Mouse (Mus musculus) embryonic facial prominence, embryonic 14.5 days (tissue): ENCODE data around the gene Nle1. TPM values are rescaled to one million over a fixed set of nuclear protein-coding genes. Genes with fewer than 3 reads are reported as not detected.

Source experiments
- ATAC-seq: fragments of 200-750 bp; cut with Nextera tagmentation; 2 replicates; pipeline ENCODE4 v1.8.0; 2017; ENCODE audit warnings: low read depth, moderate number of reproducible peaks, moderate TSS enrichment
- DNase-seq: peaks from one replicate; pipeline ENCODE4 v3.0.0-alpha.2; 2015; ENCODE audit warnings: low spot score
- H3K27ac ChIP-seq: fragments of 300-500 bp; sonication (generic); replicated peaks from 2 replicates; pipeline ENCODE4 v1.5.1; 2014; ENCODE audit warnings: low read depth, mild to moderate bottlenecking, low read length, moderate library complexity
- H3K27me3 ChIP-seq: fragments of 300-500 bp; sonication (generic); replicated peaks from 2 replicates; pipeline ENCODE4 v1.6.1; 2014; ENCODE audit warnings: low read length; ENCODE audit not compliant: control insufficient read depth, insufficient read depth
- H3K36me3 ChIP-seq: fragments of 300-500 bp; sonication (generic); 2 replicates; pipeline ENCODE4 v1.6.1; 2014; ENCODE audit warnings: low read length, mixed read lengths; ENCODE audit not compliant: control insufficient read depth, insufficient read depth
- H3K4me1 ChIP-seq: fragments of 300-500 bp; sonication (generic); 2 replicates; pipeline ENCODE4 v1.6.1; 2014; ENCODE audit warnings: antibody characterized with exemption, low read length; ENCODE audit not compliant: control insufficient read depth, insufficient read depth
- H3K4me2 ChIP-seq: fragments of 300-500 bp; sonication (generic); 2 replicates; pipeline ENCODE4 v1.6.1; 2014; ENCODE audit warnings: low read depth, mild to moderate bottlenecking, low read length, moderate library complexity, mixed read lengths
- H3K4me3 ChIP-seq: fragments of 300-500 bp; sonication (generic); 2 replicates; pipeline ENCODE4 v1.5.1; 2014; ENCODE audit warnings: low read depth, mild to moderate bottlenecking, low read length
- H3K9ac ChIP-seq: fragments of 300-500 bp; sonication (generic); 2 replicates; pipeline ENCODE4 v1.6.1; 2014; ENCODE audit warnings: low read depth, mild to moderate bottlenecking, low read length, moderate library complexity, mixed read lengths
- H3K9me3 ChIP-seq: fragments of 300-500 bp; sonication (generic); 2 replicates; pipeline ENCODE4 v1.6.1; 2016; ENCODE audit warnings: low read length; ENCODE audit not compliant: control insufficient read depth
- WGBS: fragments of 180-500 bp; shearing (Covaris S2); extraction: QIAGEN DNeasy Blood & Tissue Kit; methylation state at CpG from one replicate; pipeline ENCODE4 v1.1.7; 2014; 5-methylcytosine and 5-hydroxymethylcytosine counted together
- polyA plus RNA-seq: library from polyadenylated mRNA; unstranded; fragments of >200 nt; fragmentation: Nextera tagmentation; extraction: Ambion mirVana; gene quantifications from 2 replicates; pipeline ENCODE4 v1.2.1, GENCODE M21; 2014

Nle1 gene
- polyA plus RNA-seq, 1 experiment from 2014 or later, result 24.3 TPM

DNA sequence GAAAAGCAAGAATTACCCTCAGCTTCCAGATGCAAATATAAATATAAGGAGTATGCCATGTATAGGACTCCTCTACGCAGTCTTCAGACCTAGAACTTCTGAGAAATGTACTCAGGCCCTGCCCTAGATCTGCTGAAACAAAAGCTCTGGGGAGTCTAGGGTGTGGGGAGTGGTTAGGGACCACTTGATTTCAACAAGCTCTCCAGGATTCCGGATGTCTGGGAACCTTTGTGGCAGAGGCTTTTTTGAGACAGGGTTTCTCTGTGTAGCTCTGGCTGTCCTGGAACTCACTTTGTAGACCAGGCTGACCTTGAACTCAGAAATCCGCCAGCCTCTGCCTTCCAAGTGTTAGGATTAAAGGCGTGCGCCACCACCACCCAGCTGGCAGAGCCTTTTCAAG is 2.4 kb downstream of the Nle1 start:
- Histone ChIP-seq H3K9ac (no peak overlapping the region), H3K27ac (no peak overlapping the region), H3K36me3 (peaks cover 60% of the 10 kb centered on the region), H3K4me3 (no peak overlapping the region), H3K4me1 (0 out of 2 replicates have a peak, but pooled peaks cover 5% of the 10 kb centered on the region), H3K27me3 (no peaks in the 10 kb centered on the region), H3K9me3 (no peaks in the 10 kb centered on the region), H3K4me2 (no peak overlapping the region)
- WGBS, result 90% methylated on average over 5 of the region's 5 CpGs
- no peak for ATAC-seq
- DNase-seq, result no peak

DNA sequence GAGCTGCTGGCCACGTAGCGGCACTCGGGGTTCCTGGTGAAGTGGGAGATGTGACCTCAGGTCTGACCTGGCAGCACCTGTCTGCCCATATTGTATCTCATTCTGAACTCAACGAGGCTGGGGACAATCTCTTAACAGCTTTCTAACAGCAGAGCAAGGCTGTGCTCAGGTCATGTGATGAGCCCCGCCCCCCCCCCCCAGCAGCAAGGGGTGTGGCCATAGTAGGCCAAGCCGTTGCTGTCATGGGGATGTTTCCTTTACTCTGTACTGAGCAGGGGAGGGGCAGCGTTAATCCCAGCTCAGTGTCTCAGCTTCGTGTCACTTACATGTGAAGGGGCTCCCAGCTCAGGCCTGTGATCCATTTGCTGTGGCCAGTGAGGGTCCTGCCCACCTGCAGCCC is 3.3 kb downstream of the Nle1 start:
- no peaks in the 10 kb centered on the region for H3K9me3 ChIP-seq
- 54% methylated on average over 8 of the region's 8 CpGs for WGBS
- H3K27me3 ChIP-seq, result no peaks in the 10 kb centered on the region
- H3K36me3 ChIP-seq, result peaks cover 69% of the 10 kb centered on the region
- H3K4me2 ChIP-seq, result no peak overlapping the region
- no peak overlapping the region for H3K9ac ChIP-seq
- ATAC-seq (no peak), DNase-seq (no peak)
- H3K4me3 ChIP-seq, result no peak overlapping the region
- H3K27ac ChIP-seq, result no peak overlapping the region
- H3K4me1 ChIP-seq, result 0 out of 2 replicates have a peak, but pooled peaks cover 5% of the 10 kb centered on the region

DNA sequence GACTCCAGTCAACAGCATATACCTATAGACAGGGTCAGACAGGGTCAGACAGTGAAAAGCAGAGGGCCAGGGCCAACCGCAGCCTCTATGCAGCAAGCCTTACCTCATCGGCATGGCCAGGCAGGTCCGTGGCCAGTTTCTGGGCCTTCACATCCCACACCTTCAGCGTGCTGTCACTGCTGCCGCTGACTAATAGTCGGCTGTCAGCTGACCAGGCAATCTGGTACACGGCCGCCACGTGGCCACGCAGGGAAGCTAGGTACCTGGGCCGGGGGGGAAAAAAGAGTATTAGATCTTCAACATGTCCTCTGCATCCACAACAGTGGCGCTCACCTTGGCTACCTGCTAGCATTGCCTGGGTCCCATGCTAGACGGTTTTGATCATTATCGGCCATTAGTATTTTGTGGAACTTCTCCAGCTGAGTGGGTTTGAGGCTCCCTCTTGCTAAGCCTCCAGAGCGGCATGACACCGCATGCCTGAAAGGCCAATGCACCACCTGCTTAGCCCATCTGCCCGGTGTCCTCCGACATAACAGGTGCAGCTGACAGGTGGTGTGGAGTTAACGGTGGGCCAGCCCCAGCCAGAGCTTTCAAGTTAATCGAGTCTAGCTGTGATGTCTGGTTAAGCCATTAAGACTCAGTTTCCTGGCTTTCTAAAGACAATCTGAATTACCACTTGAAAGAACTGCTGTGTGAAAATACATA is 6.5 kb downstream of the Nle1 start:
- H3K4me1 ChIP-seq, result no peaks in the 10 kb centered on the region
- H3K27me3 ChIP-seq, result no peaks in the 10 kb centered on the region
- ATAC-seq (no peak), DNase-seq (peak; percentile 11)
- no peak overlapping the region for H3K9ac ChIP-seq
- no peaks in the 10 kb centered on the region for H3K9me3 ChIP-seq
- no peak overlapping the region for H3K27ac ChIP-seq
- H3K36me3 ChIP-seq, result peaks cover 76% of the 10 kb centered on the region
- WGBS, result 89% methylated on average over 20 of the region's 20 CpGs
- no peak overlapping the region for H3K4me2 ChIP-seq
- no peak overlapping the region for H3K4me3 ChIP-seq

DNA sequence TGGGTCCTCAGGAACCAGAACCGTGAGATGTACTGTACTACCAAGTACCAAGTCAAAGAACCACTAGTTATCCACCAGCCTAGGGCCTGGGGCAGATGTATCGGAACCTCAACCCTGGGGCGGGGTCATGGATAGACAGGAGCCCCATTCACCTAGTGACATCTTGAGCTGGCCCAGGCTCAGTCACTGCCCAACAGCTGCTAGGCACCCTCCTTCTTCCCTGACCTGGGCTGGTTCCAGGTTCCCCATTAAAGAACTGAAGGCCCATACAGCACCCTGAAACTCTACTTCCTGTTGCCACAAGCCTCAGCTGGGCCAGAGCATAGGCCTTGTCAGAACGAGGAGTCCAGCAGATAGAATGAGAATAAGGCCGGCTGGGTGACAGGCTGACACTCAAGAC is 8.5 kb downstream of the Nle1 start:
- H3K36me3 ChIP-seq, result peaks cover 56% of the 10 kb centered on the region
- DNase-seq, result no peak
- H3K4me3 ChIP-seq, result no peak overlapping the region
- H3K9me3 ChIP-seq, result no peaks in the 10 kb centered on the region
- no peak overlapping the region for H3K27ac ChIP-seq
- 91% methylated on average over 5 of the region's 5 CpGs for WGBS
- no peaks in the 10 kb centered on the region for H3K27me3 ChIP-seq
- no peaks in the 10 kb centered on the region for H3K4me1 ChIP-seq
- ATAC-seq, result no peak
- no peak overlapping the region for H3K4me2 ChIP-seq
- H3K9ac ChIP-seq, result no peak overlapping the region

DNA sequence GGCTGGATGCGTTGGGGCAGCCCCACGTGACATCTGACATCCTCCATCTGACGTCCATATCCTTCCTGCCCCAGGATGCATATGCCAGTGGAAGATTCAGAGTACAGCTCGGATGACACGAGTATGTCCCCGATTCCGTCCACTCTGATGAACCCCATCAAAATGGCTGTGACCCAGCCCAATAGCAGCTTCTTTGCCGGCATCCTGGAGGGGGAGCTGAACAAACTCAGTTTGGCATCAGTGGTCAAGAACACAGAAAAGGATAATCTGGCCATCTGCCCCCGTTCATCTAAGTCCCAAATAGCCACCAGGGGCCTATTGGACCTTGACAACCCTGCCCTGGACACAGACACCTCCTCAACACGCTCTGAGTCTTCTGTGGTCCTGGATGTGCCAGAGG is 10.7 kb downstream of the Nle1 start:
- no peak overlapping the region for H3K9ac ChIP-seq
- no peaks in the 10 kb centered on the region for H3K9me3 ChIP-seq
- H3K4me2 ChIP-seq, result no peak overlapping the region
- H3K27ac ChIP-seq, result no peak overlapping the region
- ATAC-seq (no peak), DNase-seq (no peak)
- H3K4me1 ChIP-seq, result no peaks in the 10 kb centered on the region
- no peak overlapping the region for H3K4me3 ChIP-seq
- 81% methylated on average over 10 of the region's 10 CpGs for WGBS
- no peaks in the 10 kb centered on the region for H3K27me3 ChIP-seq
- H3K36me3 ChIP-seq, result peaks cover 33% of the 10 kb centered on the region

DNA sequence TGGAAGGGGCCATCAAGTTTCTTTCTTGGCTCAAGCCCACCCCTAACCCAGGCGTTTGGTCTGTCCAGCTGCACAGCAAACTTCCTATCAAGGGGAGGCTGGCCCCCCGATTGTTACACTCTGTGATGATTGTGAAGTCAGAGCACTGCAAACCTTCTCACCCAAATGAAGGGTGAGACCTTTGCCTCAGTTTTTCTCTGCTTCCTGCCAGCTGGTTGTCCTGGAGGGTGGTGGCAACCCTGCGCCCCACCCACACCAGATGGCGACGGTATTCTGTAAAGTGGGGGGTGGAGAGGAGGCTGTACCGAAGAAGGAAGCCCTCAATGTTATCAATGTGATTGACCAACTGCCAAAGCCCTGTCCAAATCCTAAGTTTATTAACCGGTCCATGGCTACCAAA is 16.3 kb downstream of the Nle1 start, which contains the start of gene Fndc8:
TSS of gene Fndc8 (plus strand) at position 189 of the 400 bp plus-strand sequence.
- 60% methylated on average over 7 of the region's 7 CpGs for WGBS
- Histone ChIP-seq H3K9me3 (no peaks in the 10 kb centered on the region), H3K4me2 (no peak within 1 kb of the TSS), H3K9ac (no peak within 1 kb of the TSS; the same call in 1 of the 2 replicates), H3K27ac (no peak within 1 kb of the TSS), H3K4me1 (0 out of 2 replicates have a peak, but pooled peaks cover 16% of the 10 kb centered on the region), H3K4me3 (no peak within 1 kb of the TSS), H3K27me3 (no peaks in the 10 kb centered on the region), H3K36me3 (no peaks in the 10 kb centered on the region)
- ATAC-seq (no peak), DNase-seq (no peak)

DNA sequence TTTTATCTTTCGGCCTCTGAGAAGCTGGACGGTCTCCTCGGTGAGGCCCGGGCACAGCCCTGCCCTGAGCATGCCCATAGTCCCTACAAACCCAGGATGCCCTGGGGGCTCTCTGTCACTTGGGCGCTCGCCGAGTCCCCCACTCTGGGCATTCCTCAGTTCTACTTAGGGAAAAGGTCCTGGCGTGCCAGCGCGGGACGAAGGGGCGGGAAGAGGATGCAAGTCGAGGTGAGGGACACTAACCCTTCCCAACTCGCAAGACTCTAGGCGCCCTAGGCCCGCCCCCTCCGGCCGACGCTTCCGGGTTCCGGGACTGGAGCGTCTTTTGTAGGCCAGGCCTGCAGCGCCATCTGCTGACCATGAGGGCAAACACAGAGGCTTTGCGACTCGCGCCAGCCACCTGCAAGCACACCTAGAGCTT is 17.9 kb downstream of the Nle1 start, which contains the start of gene Rad51d:
TSS of gene Rad51d (minus strand) at position 273 of the 421 bp plus-strand sequence.
- WGBS, result 0% methylated on average over 25 of the region's 26 CpGs
- DNase-seq (peak; percentile 96), ATAC-seq (peak; percentile 91)
- peak within 1 kb of the TSS; percentile 66 for H3K4me3 ChIP-seq
- H3K4me1 ChIP-seq, result 0 out of 2 replicates have a peak, but pooled peaks cover 16% of the 10 kb centered on the region
- no peaks in the 10 kb centered on the region for H3K9me3 ChIP-seq
- peak within 1 kb of the TSS; percentile 52; the same call in 1 of the 2 replicates for H3K27ac ChIP-seq
- H3K36me3 ChIP-seq, result no peaks in the 10 kb centered on the region
- no peaks in the 10 kb centered on the region for H3K27me3 ChIP-seq
- peak within 1 kb of the TSS; percentile 90 for H3K4me2 ChIP-seq
- peak within 1 kb of the TSS; percentile 81 for H3K9ac ChIP-seq

DNA sequence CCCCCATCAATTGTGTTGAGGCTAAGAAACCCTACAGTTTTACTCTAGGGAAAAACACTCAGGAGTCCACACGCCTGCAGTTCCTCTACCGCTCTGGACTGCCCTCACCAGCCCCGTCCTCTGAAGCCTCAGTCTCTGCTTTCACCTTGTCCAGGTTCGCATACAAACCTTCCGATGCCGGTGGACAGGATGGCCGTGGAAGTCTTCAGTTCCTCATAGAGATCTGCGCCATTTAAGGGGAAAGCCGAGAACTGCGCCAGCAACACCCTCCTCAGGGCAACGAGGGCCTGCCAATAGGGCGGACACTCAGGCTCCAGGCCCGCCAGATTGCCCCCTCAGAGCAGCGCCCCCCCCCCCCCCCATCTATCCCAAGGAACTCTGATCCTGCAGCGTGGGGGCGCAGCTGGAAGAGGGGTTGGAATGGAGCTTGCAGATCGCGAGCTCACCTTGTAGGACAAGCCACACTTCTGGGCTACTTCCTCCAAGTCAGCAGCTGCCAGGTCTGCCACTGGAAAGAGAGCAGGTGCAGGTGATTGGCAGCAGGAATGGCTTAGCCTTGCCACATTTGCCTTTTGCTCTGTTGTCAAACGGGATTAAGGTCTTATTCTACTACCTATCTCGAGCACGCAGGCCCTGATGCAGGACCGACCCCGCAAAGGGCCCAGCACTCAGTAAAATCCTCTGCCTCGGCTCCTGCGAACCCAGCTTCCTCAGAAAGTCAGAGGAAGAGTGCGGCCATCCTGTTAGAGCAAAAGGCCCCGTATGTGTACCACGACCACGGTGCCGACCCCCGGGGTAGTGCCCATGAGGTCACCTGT is 18.5 kb downstream of the Nle1 start:
- no peaks in the 10 kb centered on the region for H3K36me3 ChIP-seq
- H3K4me3 ChIP-seq, result peak overlapping the region; percentile 66
- H3K9me3 ChIP-seq, result no peaks in the 10 kb centered on the region
- 0 out of 2 replicates have a peak, but pooled peaks cover 16% of the 10 kb centered on the region for H3K4me1 ChIP-seq
- peak; percentile 36 for DNase-seq
- WGBS, result 5% methylated on average over 29 of the region's 31 CpGs
- peak; percentile 72 for ATAC-seq
- H3K27me3 ChIP-seq, result no peaks in the 10 kb centered on the region
- peak overlapping the region; percentile 90 for H3K4me2 ChIP-seq
- peak overlapping the region; percentile 81 for H3K9ac ChIP-seq
- peak overlapping the region; percentile 52; the same call in 1 of the 2 replicates for H3K27ac ChIP-seq
